ENCODE assay signal across 7 mouse cellular contexts in genomic region chr12:46818856-46819347, GRCm38 (mm10). TPM values are rescaled to one million over a fixed set of nuclear protein-coding genes. Genes with fewer than 3 reads are reported as not detected.
A peak's percentile ranks its signal among the peaks of the same experiment; 100 is the strongest.
DNase-seq lines count a peak whose midpoint lies in the region; ATAC-seq lines count a peak whose summit lies in the region.

TSS of gene Nova1 (minus strand) at chr12:46818929.

- DNase-seq in adrenal gland, postnatal 10 days = peak; percentile 74
- peak; percentile 66 for DNase-seq in gastrocnemius, postnatal 25 days
- DNase-seq in intestine, embryonic 14.5 days (ENCODE audit: low spot score) = peak; percentile 90
- peak; percentile 72 to 78 for DNase-seq in left cerebral cortex, postnatal 14 days (ENCODE audit: low spot score in 2 of 2)
- peak; percentile 85 for DNase-seq in midbrain, embryonic 10.5 days (ENCODE audit: low spot score)

- H3K9ac ChIP-seq in intestine, embryonic 14.5 days (ENCODE audit: low read length) = peak within 1 kb of the TSS; percentile 64
- peak within 1 kb of the TSS; percentile 61 for H3K9ac ChIP-seq in stomach, embryonic 14.5 days (replicated peaks; ENCODE audit: low read depth, low read length)

- no peaks in the 10 kb centered on the region for H3K4me1 ChIP-seq in intestine, embryonic 14.5 days (replicated peaks; ENCODE audit: control insufficient read depth, insufficient read depth, low read length)
- H3K4me1 ChIP-seq in midbrain, embryonic 10.5 days = peaks cover 33% of the 10 kb centered on the region
- no peaks in the 10 kb centered on the region for H3K4me1 ChIP-seq in stomach, embryonic 14.5 days (ENCODE audit: control insufficient read depth, insufficient read depth, low read length)

- intact Hi-C loops in left cerebral cortex, postnatal 14 days (cut with DNase I) = loop anchor here (5.0 to 10.0 kb wide), 4 partner anchors 87 to 884 kb away; no protein-coding TSS in a partner anchor

- ATAC-seq in common myeloid progenitor, adult 5-6 weeks (replicated peaks; ENCODE audit: low read depth, poor library complexity, severe bottlenecking) = peak; percentile 38; the same call in 1 of the 2 replicates
- peak; percentile 86 for ATAC-seq in intestine, embryonic 14.5 days (replicated peaks; ENCODE audit: low FRiP score, low TSS enrichment, low read depth)
- ATAC-seq in stomach, embryonic 14.5 days (ENCODE audit: insufficient number of reproducible peaks, insufficient read depth, low FRiP score, low read depth) = peak; percentile 79

- peak within 1 kb of the TSS; percentile 71 for H3K4me3 ChIP-seq in intestine, embryonic 14.5 days (ENCODE audit: low read depth, low read length)
- H3K4me3 ChIP-seq in midbrain, embryonic 10.5 days = peak within 1 kb of the TSS; percentile 85
- H3K4me3 ChIP-seq in stomach, embryonic 14.5 days (ENCODE audit: low read depth, low read length) = peak within 1 kb of the TSS; percentile 67

- H3K9me3 ChIP-seq in intestine, embryonic 14.5 days (ENCODE audit: control insufficient read depth, low read length) = no peaks in the 10 kb centered on the region
- no peaks in the 10 kb centered on the region for H3K9me3 ChIP-seq in midbrain, embryonic 10.5 days (replicated peaks)
- no peaks in the 10 kb centered on the region for H3K9me3 ChIP-seq in stomach, embryonic 14.5 days (ENCODE audit: control insufficient read depth, low read depth, low read length)

- peak within 1 kb of the TSS; percentile 60 for H3K4me2 ChIP-seq in intestine, embryonic 14.5 days (ENCODE audit: low read length)
- peak within 1 kb of the TSS; percentile 84 for H3K4me2 ChIP-seq in stomach, embryonic 14.5 days (replicated peaks; ENCODE audit: low read depth, low read length)

- H3K27me3 ChIP-seq in intestine, embryonic 14.5 days (replicated peaks; ENCODE audit: control insufficient read depth, insufficient read depth, low read length) = peaks cover 3% of the 10 kb centered on the region; the same call in 1 of the 2 replicates
- no peaks in the 10 kb centered on the region for H3K27me3 ChIP-seq in midbrain, embryonic 10.5 days (ENCODE audit: low read depth, poor library complexity, severe bottlenecking)
- no peaks in the 10 kb centered on the region for H3K27me3 ChIP-seq in stomach, embryonic 14.5 days (ENCODE audit: control insufficient read depth, insufficient read depth, low read length)

- peak within 1 kb of the TSS; percentile 79 for H3K27ac ChIP-seq in intestine, embryonic 14.5 days (ENCODE audit: low read depth)
- peak within 1 kb of the TSS; percentile 100 for H3K27ac ChIP-seq in midbrain, embryonic 10.5 days (replicated peaks)
- peak within 1 kb of the TSS; percentile 66; the same call in 1 of the 2 replicates for H3K27ac ChIP-seq in stomach, embryonic 14.5 days (ENCODE audit: low read length)

- H3K36me3 ChIP-seq in intestine, embryonic 14.5 days (ENCODE audit: control insufficient read depth, insufficient read depth, low read length) = no peaks in the 10 kb centered on the region
- no peaks in the 10 kb centered on the region for H3K36me3 ChIP-seq in midbrain, embryonic 10.5 days
- H3K36me3 ChIP-seq in stomach, embryonic 14.5 days (ENCODE audit: control insufficient read depth, insufficient read depth, low read length) = no peaks in the 10 kb centered on the region

- under 1% methylated on average over 35 of the region's 68 CpGs for WGBS in intestine, embryonic 14.5 days
- 5% methylated on average over 47 of the region's 68 CpGs for WGBS in midbrain, embryonic 10.5 days
- under 1% methylated on average over 42 of the region's 68 CpGs for WGBS in stomach, embryonic 14.5 days

RNA-seq across cellular contexts. Expression of gene Nova1, which starts in this region (rescaled TPM):
- 1 to 10 TPM; 6.5 to 7.2 TPM for total RNA-seq in adrenal gland, postnatal 10 days (2021)
- total RNA-seq in common myeloid progenitor, adult 5-6 weeks (2017) = 0.05 TPM in 1 of 2 replicates, not detected in the other
- total RNA-seq in gastrocnemius, postnatal 25 days (2021) = 1 to 10 TPM; 4.9 to 7.3 TPM
- polyA plus RNA-seq in intestine, embryonic 14.5 days (2014; fragmentation: Nextera tagmentation; extraction: Ambion mirVana) = 1.5 and 1.8 TPM in 2 replicates
- total RNA-seq in left cerebral cortex, postnatal 14 days (2021) = 10 to 100 TPM; 36.1 to 40.7 TPM
- polyA plus RNA-seq in midbrain, embryonic 10.5 days (2016; fragmentation: Nextera tagmentation; extraction: Ambion mirVana) = 13.3 and 22.4 TPM in 2 replicates
- polyA plus RNA-seq in stomach, embryonic 14.5 days (2014; fragmentation: Nextera tagmentation; extraction: Ambion mirVana) = 2.3 and 2.7 TPM in 2 replicates

Comparison
In these comparisons a context has a peak if more than half of its experiments do, and no peak if none do; other contexts are left out.
1. Peak in every context shown above with its lines: DNase-seq, ATAC-seq, H3K4me3 ChIP-seq and H3K27ac ChIP-seq.
2. RNA of gene Nova1 (total RNA-seq): 36.1 to 40.7 TPM in left cerebral cortex, postnatal 14 days; 4.9 to 7.3 TPM in gastrocnemius, postnatal 25 days, 6.5 to 7.2 TPM in adrenal gland, postnatal 10 days and 0.05 TPM in common myeloid progenitor, adult 5-6 weeks; every median in the first group is over 4 times any median in the second.
3. Peak in ATAC-seq in common myeloid progenitor, adult 5-6 weeks; RNA of the gene not detected or under 1 TPM.